Mouse (Mus musculus): Measurements from ENCODE around the gene 4930590J08Rik. TPM values are rescaled to one million over a fixed set of nuclear protein-coding genes. Genes with fewer than 3 reads are reported as not detected.

The 4930590J08Rik gene
- 0.13 and 0.23 TPM in 2 replicates for polyA plus RNA-seq (2021; fragmentation: Nextera tagmentation)
- long read RNA-seq, experiment 1, partial matches to known transcripts = 0 of 2 reads
- long read RNA-seq, experiment 1, other reads (novel, unspliced or antisense) = 0 of 2 reads
- long read RNA-seq, experiment 2, partial matches to known transcripts = 0 of 1 reads
- long read RNA-seq, experiment 2, other reads (novel, unspliced or antisense) = 1 of 1 reads

DNA sequence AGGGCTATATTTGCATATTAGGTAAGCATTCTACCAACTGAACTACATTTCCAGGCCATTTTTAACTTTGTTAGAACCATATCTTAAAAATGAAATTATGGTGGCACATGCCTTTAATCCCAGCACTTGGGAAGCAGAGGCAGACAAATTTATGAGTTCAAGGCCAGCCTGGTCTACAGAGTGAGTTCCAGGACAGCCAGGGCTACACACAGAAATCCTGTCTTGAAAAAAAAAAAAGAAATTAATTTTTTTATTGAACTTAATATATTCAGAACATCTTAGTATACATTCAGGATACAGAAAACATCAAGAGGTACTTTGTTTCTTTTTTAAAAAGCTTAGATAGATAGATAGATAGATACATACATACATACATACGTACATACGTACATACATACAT is at the start of gene 4930590J08Rik:
Gene 4930590J08Rik, plus strand, starts transcription at position 301 of the 400 bp plus-strand sequence.

DNA sequence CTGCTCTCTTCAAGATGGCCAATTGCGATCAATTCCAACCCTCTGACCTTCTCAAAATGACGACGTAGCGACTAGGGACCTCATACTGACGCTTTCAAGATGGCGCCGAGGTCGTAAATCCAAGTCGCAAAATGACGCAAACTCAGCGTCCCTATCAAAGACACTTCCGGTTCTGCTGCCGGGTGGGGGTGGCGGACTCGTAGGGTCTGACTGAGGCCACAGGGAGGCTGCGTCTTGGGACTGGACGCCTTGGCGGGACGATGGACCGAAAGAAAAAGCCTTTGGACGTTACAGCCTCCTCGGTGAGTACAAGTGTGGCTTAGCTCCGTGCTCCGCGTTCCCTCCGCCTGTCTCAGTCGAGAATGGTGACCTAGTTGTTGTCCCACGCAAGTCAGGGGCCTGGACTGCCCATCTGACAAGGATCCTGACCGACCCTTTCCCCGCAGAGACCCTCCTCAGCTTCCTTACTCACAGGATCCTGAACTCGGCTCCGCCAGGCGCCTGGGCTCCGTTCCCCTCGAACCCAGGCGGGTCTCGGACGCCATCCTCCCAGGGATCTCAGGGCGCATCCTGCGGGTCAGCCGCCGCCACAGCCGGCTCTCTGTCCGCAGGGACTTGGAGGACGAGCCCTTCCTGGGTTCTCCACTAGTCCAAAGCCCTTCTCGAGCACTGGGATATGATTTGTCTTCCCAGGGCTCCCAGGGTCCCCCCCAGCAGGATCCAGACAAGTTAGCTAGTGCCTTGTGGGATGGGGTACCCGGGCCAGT is 24.5 kb upstream of the 4930590J08Rik start, which contains the start of gene Ccdc174:
Gene Ccdc174, plus strand, starts transcription at position 169 of the 767 bp plus-strand sequence.

DNA sequence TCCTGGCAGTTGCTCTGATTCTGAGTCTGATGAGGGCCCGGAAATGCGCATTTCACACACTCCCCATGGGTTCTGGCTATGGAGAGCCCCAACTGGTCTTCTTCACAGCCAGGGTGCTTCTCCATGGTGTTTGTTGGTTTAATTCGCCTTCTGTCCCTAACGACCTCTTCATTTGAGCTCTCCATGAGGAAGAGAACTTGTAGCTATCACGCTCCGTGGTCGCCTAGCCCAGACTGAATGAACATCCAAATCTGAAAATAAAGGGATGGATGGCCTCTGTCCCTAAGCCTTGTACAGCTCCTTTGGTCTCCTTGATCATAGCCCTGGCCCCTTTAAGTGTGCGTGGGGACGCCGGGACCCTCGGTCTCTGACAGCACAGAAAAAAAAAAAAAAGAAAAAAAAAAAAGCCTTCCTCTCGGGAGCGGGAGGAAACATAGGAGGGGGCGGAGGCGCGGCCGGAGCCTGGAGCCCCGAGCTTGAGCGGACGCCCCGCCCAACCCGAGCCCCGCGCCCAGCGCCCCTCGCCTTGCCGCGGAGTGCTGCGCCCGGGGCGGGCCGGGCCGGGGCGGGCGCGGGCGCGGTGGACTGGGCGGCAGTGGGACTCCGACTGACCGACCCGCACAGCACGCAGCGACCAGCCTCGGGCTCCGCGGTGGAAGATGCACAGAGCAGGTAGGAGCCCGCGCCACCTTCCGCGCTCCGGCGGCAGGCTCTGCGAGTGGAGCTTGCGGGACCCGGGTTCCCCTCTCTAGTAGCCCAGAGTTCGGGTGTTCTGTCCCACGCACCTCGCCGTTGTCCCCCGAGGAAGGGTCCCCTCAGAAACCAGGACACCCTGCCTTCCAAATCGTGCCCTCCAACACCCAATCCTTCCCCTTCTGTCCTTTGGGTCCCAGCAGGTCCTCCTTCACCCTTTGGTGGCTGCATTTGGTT is 76.0 kb downstream of the 4930590J08Rik start, which contains the start of gene Fgd5:
Gene Fgd5, plus strand, starts transcription at position 508 of the 930 bp plus-strand sequence.

Other genes starting within 250 kb of the 4930590J08Rik start
- 38.6 and 55.7 TPM in 2 replicates for gene Slc6a6, start 218.8 kb upstream of the 4930590J08Rik start, polyA plus RNA-seq (2021; fragmentation: Nextera tagmentation)
- gene Grip2, start 75.6 kb upstream of the 4930590J08Rik start, polyA plus RNA-seq (2021; fragmentation: Nextera tagmentation) = 1.3 and 2.8 TPM in 2 replicates
- 23.2 and 35.4 TPM in 2 replicates for gene Ccdc174, start 24.8 kb upstream of the 4930590J08Rik start, polyA plus RNA-seq (2021; fragmentation: Nextera tagmentation)
- 0.65 and 0.75 TPM in 2 replicates for gene Fgd5, start 76.1 kb downstream of the 4930590J08Rik start, polyA plus RNA-seq (2021; fragmentation: Nextera tagmentation)
- gene Nr2c2, start 188.6 kb downstream of the 4930590J08Rik start, polyA plus RNA-seq (2021; fragmentation: Nextera tagmentation) = 8.6 and 10.1 TPM in 2 replicates

Measured in left cerebral cortex, adult 6 months (tissue).